Mouse (Mus musculus): ENCODE measurements around the gene Dnaaf3.
A peak's percentile ranks its signal among the peaks of the same experiment; 100 is the strongest.
"Not testable (repeated sequence)": the region's sequence is repeated elsewhere in the genome, so short reads cannot be mapped to it uniquely, and the experiment has no call there.

Gene Dnaaf3

DNA sequence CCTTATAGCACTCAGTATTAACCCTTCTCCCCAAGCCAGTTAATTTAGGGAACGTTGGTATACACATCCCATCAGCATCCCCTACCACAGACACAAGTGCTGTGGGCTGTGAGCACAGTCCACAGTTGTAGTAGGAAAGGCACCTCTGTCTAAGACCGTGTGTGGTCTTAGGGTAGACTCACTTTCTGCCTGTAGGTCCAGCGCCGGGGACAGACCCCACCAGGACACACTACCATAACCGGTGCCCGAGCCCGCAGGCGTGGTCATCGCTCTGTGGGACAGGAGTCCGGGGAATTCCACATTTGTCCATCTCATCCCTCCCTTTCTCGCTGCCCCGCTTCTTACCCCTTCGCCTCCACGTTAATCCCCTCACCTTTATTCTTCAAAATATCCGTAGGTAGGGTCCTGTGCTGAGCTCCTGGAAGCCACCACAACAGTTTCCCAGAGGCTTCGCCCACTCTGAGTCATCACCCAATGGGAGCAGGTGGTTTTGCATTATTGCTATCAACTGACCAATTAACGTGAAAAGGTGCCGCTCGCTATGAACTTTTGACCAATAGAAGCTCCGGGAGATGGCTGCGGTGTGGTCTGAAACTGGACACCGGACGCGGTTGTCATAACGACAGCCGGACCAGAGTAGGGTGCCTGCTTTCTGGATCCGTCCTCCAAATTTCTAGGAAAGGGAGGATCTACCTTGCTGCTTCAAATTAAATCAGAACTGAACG lies at the start of gene Dnaaf3:
Dnaaf3 (minus strand) TSS at position 449 of the 725 bp plus-strand sequence.
- peak; percentile 79 for DNase-seq (ENCODE audit: low read depth, low spot score)

DNA sequence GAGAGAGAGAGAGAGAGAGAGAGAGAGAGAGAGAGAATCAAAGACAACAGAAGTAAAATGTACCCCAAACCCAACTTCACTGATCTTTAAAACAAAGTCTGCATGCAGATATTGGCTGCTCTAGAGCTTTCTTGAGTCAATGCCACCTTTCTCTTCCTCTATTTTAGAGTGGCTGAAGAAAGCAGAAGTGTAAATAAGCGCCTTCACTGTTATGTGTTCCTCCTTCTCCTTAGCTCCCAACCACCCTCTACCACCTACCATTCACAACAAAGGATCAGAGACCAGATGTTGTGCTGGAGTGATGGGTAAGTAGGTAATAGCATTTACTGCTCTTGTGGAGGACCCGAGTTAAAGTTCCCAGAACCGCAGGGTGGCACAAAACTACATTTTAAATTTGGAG lies 49.2 kb upstream of the Dnaaf3 start:
- not testable (repeated sequence) for DNase-seq (ENCODE audit: low read depth, low spot score)

- DNase-seq (ENCODE audit: low read depth, low spot score): not testable (repeated sequence)
These were observed 40.1 kb upstream of the Dnaaf3 start for GRCm38 (mm10) chr7:4572361-4572760.

- no peak for DNase-seq (ENCODE audit: low read depth, low spot score)
These were observed 30.4 kb upstream of the Dnaaf3 start for GRCm38 (mm10) chr7:4562660-4563059.

GRCm38 (mm10) chr7:4557167-4557560 lies 24.9 kb upstream of the Dnaaf3 start:
- no peak for DNase-seq (ENCODE audit: low read depth, low spot score)

GRCm38 (mm10) chr7:4556256-4557166 lies 24.3 kb upstream of the Dnaaf3 start:
- DNase-seq (ENCODE audit: low read depth, low spot score): peak; percentile 79

- DNase-seq (ENCODE audit: low read depth, low spot score): no peak
These were observed 15.0 kb upstream of the Dnaaf3 start, which contains the start of gene Syt5 for GRCm38 (mm10) chr7:4547221-4547641. Gene Syt5, minus strand, starts transcription at chr7:4547541.

DNA sequence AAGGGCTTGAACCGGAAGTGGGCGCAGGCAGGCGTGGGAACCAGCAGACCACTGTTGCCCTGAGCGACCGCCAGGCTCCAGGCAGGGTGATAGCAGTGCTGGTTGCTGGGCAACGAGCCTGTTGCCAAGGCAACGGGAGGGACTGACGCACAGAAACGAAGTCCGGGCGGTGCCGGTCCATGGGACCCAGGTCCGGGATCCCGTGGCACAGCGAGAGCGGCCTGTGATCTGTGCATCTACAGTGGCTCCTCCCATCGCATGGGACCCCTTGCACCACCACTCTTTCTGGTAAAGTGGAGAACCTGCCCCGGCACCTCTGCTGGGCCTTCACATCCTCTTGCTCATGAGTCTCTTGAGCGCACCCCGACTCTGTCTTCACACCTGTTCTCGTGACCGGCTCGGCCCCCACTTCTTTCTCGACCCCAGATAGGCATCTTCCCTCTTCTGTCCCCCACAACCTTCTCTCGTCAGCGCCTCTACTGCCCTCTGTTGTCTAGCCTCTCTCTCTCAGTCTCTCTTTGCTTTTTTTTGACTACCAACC lies 14.4 kb upstream of the Dnaaf3 start:
- peak; percentile 69 for DNase-seq (ENCODE audit: low read depth, low spot score)

DNA sequence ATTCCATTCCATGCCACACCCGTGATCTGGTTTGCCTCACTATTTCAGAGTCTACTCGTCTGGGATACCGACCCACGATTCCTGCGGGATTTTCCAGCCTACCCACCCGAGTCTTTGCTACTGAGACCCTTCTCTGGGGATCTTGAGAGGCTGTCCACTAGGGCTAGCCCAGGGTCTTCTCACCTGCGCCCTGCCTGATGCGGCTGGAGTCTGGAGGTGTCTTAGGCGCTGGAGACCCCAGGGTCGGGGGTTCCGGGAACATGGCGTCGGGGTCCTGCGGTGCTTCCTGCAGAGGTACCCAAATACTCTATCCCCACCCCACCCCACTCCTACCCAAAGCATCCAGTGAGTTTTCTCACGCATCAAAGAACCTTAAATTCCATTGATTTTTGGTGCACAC lies 13.8 kb upstream of the Dnaaf3 start:
- no peak for DNase-seq (ENCODE audit: low read depth, low spot score)

DNA sequence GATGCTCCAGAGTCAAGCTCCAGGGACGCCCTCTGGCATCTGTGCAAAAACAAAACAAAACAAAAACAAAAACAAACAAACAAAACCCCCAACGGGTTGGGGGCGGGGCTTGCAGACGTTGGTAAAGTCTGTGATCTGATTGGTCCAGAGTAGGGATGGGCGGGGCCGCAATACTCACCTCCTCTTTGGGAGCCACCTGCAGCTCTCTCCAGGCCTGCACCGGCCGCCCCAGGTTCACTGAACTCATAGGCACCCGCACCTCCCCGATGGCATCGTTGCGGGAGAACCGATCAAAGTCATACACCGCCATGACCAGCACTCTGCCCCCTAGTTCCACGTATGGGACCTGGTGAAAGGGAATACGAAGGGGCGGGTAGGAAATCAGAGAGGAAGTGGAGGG lies 9.8 kb upstream of the Dnaaf3 start:
- no peak for DNase-seq (ENCODE audit: low read depth, low spot score)

GRCm38 (mm10) chr7:4541344-4541743 lies 9.1 kb upstream of the Dnaaf3 start:
- DNase-seq (ENCODE audit: low read depth, low spot score): no peak

DNA sequence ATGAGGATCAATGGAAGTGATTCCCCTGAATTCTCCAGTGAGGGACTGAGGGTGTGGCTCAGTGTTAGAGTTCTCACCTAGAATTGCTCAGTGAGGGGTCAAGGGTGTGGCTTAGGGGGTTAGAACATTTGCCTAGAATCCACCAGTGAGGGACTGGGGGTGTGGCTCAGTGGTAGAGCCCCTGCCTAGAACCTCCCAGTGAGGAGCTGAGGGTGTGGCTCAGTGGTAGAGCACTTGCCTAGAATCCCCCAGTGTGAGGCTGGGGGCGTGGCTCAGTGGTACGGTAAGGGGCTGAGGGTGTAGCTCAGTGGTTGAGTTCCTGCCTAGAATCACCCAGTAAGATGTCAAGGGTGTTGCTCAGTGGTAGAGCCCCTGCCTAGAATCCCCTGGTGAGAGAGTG lies 6.8 kb upstream of the Dnaaf3 start:
- no peak for DNase-seq (ENCODE audit: low read depth, low spot score)

DNA sequence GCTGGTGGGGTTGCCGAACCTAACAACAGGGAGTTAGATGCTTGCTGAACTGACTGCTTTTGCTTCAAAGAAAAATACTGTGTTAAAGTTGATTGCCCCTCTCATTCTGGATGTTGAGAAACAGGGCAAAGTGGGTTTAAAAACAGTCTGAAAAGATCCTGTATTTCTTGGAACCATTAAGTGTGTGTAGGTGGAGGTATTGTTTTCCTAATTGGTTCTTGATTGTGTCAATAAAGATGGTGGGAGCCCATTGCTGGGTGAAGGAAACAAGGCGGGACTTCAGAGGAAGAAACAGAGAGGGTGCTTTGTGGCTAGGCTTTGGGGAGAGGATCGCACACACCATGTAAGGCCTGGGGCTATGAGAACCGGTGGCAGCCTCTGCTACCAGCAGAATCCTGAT lies 4.9 kb upstream of the Dnaaf3 start:
- DNase-seq (ENCODE audit: low read depth, low spot score): no peak

GRCm38 (mm10) chr7:4536369-4536768 lies 4.1 kb upstream of the Dnaaf3 start:
- DNase-seq (ENCODE audit: low read depth, low spot score): no peak

DNA sequence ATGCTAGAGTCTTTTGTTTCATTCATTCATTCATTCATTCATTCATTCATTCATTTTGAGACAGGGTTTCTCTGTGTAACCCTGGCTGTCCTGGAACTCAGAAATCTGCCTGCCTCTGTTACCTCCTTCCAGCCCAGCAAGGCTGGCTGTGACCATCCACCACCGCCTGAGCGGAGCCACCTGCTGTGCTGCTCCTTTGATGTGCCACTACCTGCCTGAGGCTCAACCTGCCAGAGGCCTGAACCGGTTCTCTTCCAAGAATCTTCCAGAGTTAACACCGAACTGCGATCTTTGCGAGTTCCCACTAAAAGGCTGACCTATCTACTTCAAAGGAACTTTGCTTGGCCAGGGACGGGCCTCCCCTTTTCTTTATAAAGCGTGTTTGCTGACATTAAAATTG lies 2.1 kb downstream of the Dnaaf3 start:
- DNase-seq (ENCODE audit: low read depth, low spot score): not testable (repeated sequence)

- no peak for DNase-seq (ENCODE audit: low read depth, low spot score)
These were observed 5.0 kb downstream of the Dnaaf3 start for GRCm38 (mm10) chr7:4527302-4527689.

- peak; percentile 86 for DNase-seq (ENCODE audit: low read depth, low spot score)
These were observed 5.6 kb downstream of the Dnaaf3 start for GRCm38 (mm10) chr7:4526341-4527301.

DNA sequence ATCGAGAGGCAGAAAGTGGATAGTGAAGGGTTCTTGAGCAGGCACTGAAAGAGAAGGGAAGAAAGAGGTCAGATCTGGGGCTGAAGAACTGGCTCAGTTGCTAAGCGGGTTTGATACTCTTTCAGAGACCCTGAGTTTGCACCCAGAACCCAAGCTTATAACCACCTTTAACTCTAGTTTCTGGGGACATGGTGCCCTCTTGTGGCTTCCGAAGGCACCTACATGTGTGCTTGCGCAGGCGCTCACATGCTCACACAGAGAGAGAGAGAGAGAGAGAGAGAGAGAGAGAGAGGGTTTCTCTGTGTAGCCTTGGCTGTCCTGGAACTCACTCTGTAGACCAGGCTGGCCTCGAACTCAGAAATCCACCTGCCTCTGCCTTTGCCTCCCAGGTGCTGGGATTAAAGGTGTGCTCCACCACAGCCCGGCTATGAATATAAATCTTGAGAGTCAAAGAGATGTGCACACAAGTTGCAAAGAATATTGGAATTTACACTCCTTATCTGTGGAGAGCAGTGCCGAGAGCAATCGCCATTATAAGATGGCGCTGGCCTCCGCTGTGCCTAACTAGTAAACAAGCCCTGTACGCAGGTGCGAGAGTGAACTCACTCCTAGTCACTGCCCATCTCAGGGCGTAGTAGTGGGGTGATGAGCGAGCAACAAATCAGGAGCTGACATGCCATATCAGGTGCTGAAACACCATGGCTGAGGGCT lies 7.9 kb downstream of the Dnaaf3 start, which contains the start of gene Tnni3:
Tnni3 (minus strand) TSS at position 18 of the 711 bp plus-strand sequence.
- not testable (repeated sequence) for DNase-seq (ENCODE audit: low read depth, low spot score)

- no peak for DNase-seq (ENCODE audit: low read depth, low spot score)
These were observed 8.8 kb downstream of the Dnaaf3 start for GRCm38 (mm10) chr7:4523205-4524130.

All from embryo, embryonic 11.5 days (tissue).